Mouse (Mus musculus) olfactory bulb, adult 2 months (tissue): ENCODE measurements at regions not wholly inside any gene's neighbourhood (a gene's known extent, or its start where the extent isn't known, plus 50 kb on each side); places are given as distances from the start of the nearest gene placed in this dataset.

Source experiments
- CTCF ChIP-seq: fragments of 200-500 bp; IDR thresholded peaks from 2 replicates; pipeline ENCODE4 v1.5.1; 2012; ENCODE audit warnings: low read depth, mild to moderate bottlenecking, low read length, moderate library complexity; ENCODE audit not compliant: insufficient read depth
- POLR2A ChIP-seq: fragments of 200-500 bp; IDR thresholded peaks from 2 replicates; pipeline ENCODE4 v1.6.1; 2012; ENCODE audit warnings: mild to moderate bottlenecking, low read depth, low read length, moderate library complexity; ENCODE audit not compliant: insufficient read depth

GRCm38 (mm10) chr10:100700281-100701205 is 110.3 kb downstream of the 1700017N19Rik start:
- no peak for TF ChIP-seq CTCF
- TF ChIP-seq POLR2A = no peak
